14 mouse cellular contexts compared by ENCODE assay signal in the genomic region with DNA sequence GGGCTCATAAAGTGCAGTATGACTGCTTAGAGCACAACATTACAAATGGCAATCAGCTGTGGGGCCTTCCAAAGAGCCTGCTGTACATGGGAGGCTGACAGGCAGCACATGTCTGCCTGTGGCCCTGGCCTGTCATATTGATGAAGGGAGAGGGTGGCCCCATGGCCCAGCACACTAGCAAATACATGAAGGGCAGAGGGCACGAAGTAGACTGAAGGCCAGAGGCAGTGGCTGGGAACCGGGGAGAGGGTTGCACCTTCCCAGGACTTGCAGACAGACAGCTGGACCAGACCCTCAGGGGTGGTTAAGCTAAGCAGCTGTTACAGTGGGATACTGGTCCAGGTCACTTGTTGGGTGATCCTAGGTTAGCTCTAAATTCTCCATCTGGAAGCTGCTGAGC. TPM values are rescaled to one million over a fixed set of nuclear protein-coding genes. Genes with fewer than 3 reads are reported as not detected.
A peak's percentile ranks its signal among the peaks of the same experiment; 100 is the strongest.
DNase-seq lines count a peak whose midpoint lies in the region; ATAC-seq and TF ChIP-seq lines count a peak whose summit lies in the region.
"Had no signal": no experiment of that assay in that cellular context is flagged by ENCODE, and none has a peak within 500 bp of the region (broad histone marks: within the 10 kb centered on the region; RNA-seq: fewer than 3 reads in every experiment).

No protein-coding gene starts in this region.

- TF ChIP-seq CTCF in stomach, postnatal 0 days (IDR thresholded peaks at IDR 0.05; ENCODE audit: low read depth), result no peak

- no peak overlapping the region for H3K27ac ChIP-seq in forebrain, embryonic 14.5 days (ENCODE audit: low read depth, low read length)
- H3K27ac ChIP-seq in forebrain, embryonic 10.5 days, result no peak overlapping the region
- peak overlapping the region; percentile 34; the same call in 1 of the 2 replicates for H3K27ac ChIP-seq in intestine, embryonic 14.5 days (ENCODE audit: low read depth)
- no peak overlapping the region for H3K27ac ChIP-seq in intestine, embryonic 15.5 days
- H3K27ac ChIP-seq in stomach, postnatal 0 days (replicated peaks), result peak overlapping the region; percentile 58; the same call in 1 of the 2 replicates

- peaks cover 12% of the 10 kb centered on the region for H3K4me1 ChIP-seq in forebrain, embryonic 14.5 days (ENCODE audit: control insufficient read depth, insufficient read depth, low read length)
- H3K4me1 ChIP-seq in forebrain, embryonic 10.5 days, result peaks cover 38% of the 10 kb centered on the region
- peaks cover 31% of the 10 kb centered on the region for H3K4me1 ChIP-seq in intestine, embryonic 14.5 days (replicated peaks; ENCODE audit: control insufficient read depth, insufficient read depth, low read length)
- H3K4me1 ChIP-seq in intestine, embryonic 15.5 days (replicated peaks), result peaks cover 47% of the 10 kb centered on the region
- H3K4me1 ChIP-seq in stomach, postnatal 0 days (replicated peaks; ENCODE audit: control insufficient read depth, insufficient read depth), result peaks cover 15% of the 10 kb centered on the region

- no peak overlapping the region for H3K4me3 ChIP-seq in forebrain, embryonic 14.5 days (ENCODE audit: low read depth, low read length)
- H3K4me3 ChIP-seq in forebrain, embryonic 10.5 days, result no peak overlapping the region
- H3K4me3 ChIP-seq in intestine, embryonic 14.5 days (ENCODE audit: low read depth, low read length), result no peak overlapping the region
- H3K4me3 ChIP-seq in intestine, embryonic 15.5 days (replicated peaks), result no peak overlapping the region
- no peak overlapping the region for H3K4me3 ChIP-seq in stomach, postnatal 0 days (ENCODE audit: low read depth, low read length)
- H3K4me3 ChIP-seq: myocyte had no signal

- no peak for DNase-seq in forebrain, embryonic 14.5 days (ENCODE audit: low spot score)
- no peak for DNase-seq in forebrain, embryonic 10.5 days (ENCODE audit: extremely low spot score, low spot score)
- no peak for DNase-seq in intestine, embryonic 14.5 days (ENCODE audit: low spot score)
- DNase-seq in urinary bladder, adult 2 months (ENCODE audit: low spot score), result peak; percentile 20
- no peak for DNase-seq in urinary bladder, postnatal 14 days (ENCODE audit: low spot score)
- DNase-seq in stomach, postnatal 0 days (ENCODE audit: low spot score), result no peak
- DNase-seq: kidney, adult 9 months; layer of hippocampus, postnatal 36 days had no signal

- WGBS in forebrain, embryonic 14.5 days, result 64% methylated on average over 2 of the region's 2 CpGs
- 35% methylated on average over 2 of the region's 2 CpGs for WGBS in forebrain, embryonic 10.5 days
- WGBS in intestine, embryonic 14.5 days, result 52% methylated on average over 2 of the region's 2 CpGs
- 37% methylated on average over 2 of the region's 2 CpGs for WGBS in intestine, embryonic 15.5 days
- 38% methylated on average over 2 of the region's 2 CpGs for WGBS in stomach, postnatal 0 days

- no peak for TF ChIP-seq EP300 in stomach, postnatal 0 days (optimal IDR thresholded peaks at IDR 0.05)

- H3K4me2 ChIP-seq in forebrain, embryonic 14.5 days (ENCODE audit: low read length), result no peak overlapping the region
- no peak overlapping the region for H3K4me2 ChIP-seq in intestine, embryonic 14.5 days (ENCODE audit: low read length)
- H3K4me2 ChIP-seq in intestine, embryonic 15.5 days (replicated peaks), result no peak overlapping the region
- no peak overlapping the region for H3K4me2 ChIP-seq in stomach, postnatal 0 days (replicated peaks; ENCODE audit: low read depth)

- H3K9me3 ChIP-seq in forebrain, embryonic 14.5 days (replicated peaks; ENCODE audit: control insufficient read depth, low read length), result no peaks in the 10 kb centered on the region
- no peaks in the 10 kb centered on the region for H3K9me3 ChIP-seq in forebrain, embryonic 10.5 days
- no peaks in the 10 kb centered on the region for H3K9me3 ChIP-seq in intestine, embryonic 14.5 days (ENCODE audit: control insufficient read depth, low read length)
- H3K9me3 ChIP-seq in intestine, embryonic 15.5 days, result no peaks in the 10 kb centered on the region
- no peaks in the 10 kb centered on the region for H3K9me3 ChIP-seq in stomach, postnatal 0 days (ENCODE audit: control insufficient read depth, low read length)

- H3K27me3 ChIP-seq in forebrain, embryonic 14.5 days (replicated peaks; ENCODE audit: control insufficient read depth, insufficient read depth, low read length), result no peaks in the 10 kb centered on the region
- peaks cover 23% of the 10 kb centered on the region for H3K27me3 ChIP-seq in forebrain, embryonic 10.5 days (ENCODE audit: poor library complexity, severe bottlenecking)
- H3K27me3 ChIP-seq in intestine, embryonic 14.5 days (replicated peaks; ENCODE audit: control insufficient read depth, insufficient read depth, low read length), result no peaks in the 10 kb centered on the region
- no peaks in the 10 kb centered on the region for H3K27me3 ChIP-seq in intestine, embryonic 15.5 days (replicated peaks)
- no peaks in the 10 kb centered on the region for H3K27me3 ChIP-seq in stomach, postnatal 0 days (ENCODE audit: control insufficient read depth, insufficient read depth, low read length)

- H3K9ac ChIP-seq in forebrain, embryonic 14.5 days (ENCODE audit: low read length), result peak overlapping the region; percentile 2; the same call in 1 of the 2 replicates
- H3K9ac ChIP-seq in intestine, embryonic 14.5 days (ENCODE audit: low read length), result no peak overlapping the region
- H3K9ac ChIP-seq in intestine, embryonic 15.5 days, result no peak overlapping the region
- H3K9ac ChIP-seq in stomach, postnatal 0 days (ENCODE audit: low read length), result no peak overlapping the region

- peaks cover 28% of the 10 kb centered on the region for H3K36me3 ChIP-seq in forebrain, embryonic 14.5 days (ENCODE audit: control insufficient read depth, insufficient read depth, low read length)
- H3K36me3 ChIP-seq in forebrain, embryonic 10.5 days (replicated peaks), result peaks cover 21% of the 10 kb centered on the region
- peaks cover 18% of the 10 kb centered on the region for H3K36me3 ChIP-seq in intestine, embryonic 14.5 days (ENCODE audit: control insufficient read depth, insufficient read depth, low read length)
- no peaks in the 10 kb centered on the region for H3K36me3 ChIP-seq in intestine, embryonic 15.5 days
- no peaks in the 10 kb centered on the region for H3K36me3 ChIP-seq in stomach, postnatal 0 days (ENCODE audit: control insufficient read depth, insufficient read depth, low read length)

- ATAC-seq in forebrain, embryonic 14.5 days, result no peak
- ATAC-seq in intestine, embryonic 14.5 days (replicated peaks; ENCODE audit: low FRiP score, low TSS enrichment, low read depth), result no peak
- ATAC-seq in intestine, embryonic 15.5 days, result no peak
- no peak for ATAC-seq in stomach, postnatal 0 days (ENCODE audit: low FRiP score, low TSS enrichment)
- no peak for ATAC-seq in megakaryocyte progenitor cell, adult 5-6 weeks (replicated peaks; ENCODE audit: poor library complexity)

RNA-seq across cellular contexts. Expression of gene Lipe, which starts 7.5 kb away (rescaled TPM):
- polyA plus RNA-seq in forebrain, embryonic 14.5 days (2014; fragmentation: Nextera tagmentation; extraction: Ambion mirVana), result 5.3 and 8.3 TPM in 2 replicates
- 7.4 and 7.5 TPM in 2 replicates for polyA plus RNA-seq in forebrain, embryonic 10.5 days (2016; fragmentation: Nextera tagmentation; extraction: Ambion mirVana)
- 3.6 and 4.9 TPM in 2 replicates for polyA plus RNA-seq in intestine, embryonic 14.5 days (2014; fragmentation: Nextera tagmentation; extraction: Ambion mirVana)
- polyA plus RNA-seq in intestine, embryonic 15.5 days (2015; fragmentation: Nextera tagmentation; extraction: Ambion mirVana), result 7.0 and 8.8 TPM in 2 replicates
- polyA plus RNA-seq in urinary bladder, adult 2 months (2012; rRNA removed), result 24.8 and 25.1 TPM in 2 replicates
- polyA plus RNA-seq in stomach, postnatal 0 days (2015; fragmentation: Nextera tagmentation; extraction: Ambion mirVana), result 10.3 and 12.5 TPM in 2 replicates
- 8.3 and 9.8 TPM in 2 replicates for total RNA-seq in megakaryocyte progenitor cell, adult 5-6 weeks (2015)
- 7.2 and 7.4 TPM in 2 replicates for total RNA-seq in megakaryocyte progenitor cell, adult 5-6 weeks (2017)

RNA-seq across cellular contexts. Expression of gene Cnfn, which starts 21.5 kb away (rescaled TPM):
- polyA plus RNA-seq in forebrain, embryonic 14.5 days (2014; fragmentation: Nextera tagmentation; extraction: Ambion mirVana), result not detected in 2 replicates
- polyA plus RNA-seq in forebrain, embryonic 10.5 days (2016; fragmentation: Nextera tagmentation; extraction: Ambion mirVana), result not detected in 2 replicates
- not detected in 2 replicates for polyA plus RNA-seq in intestine, embryonic 14.5 days (2014; fragmentation: Nextera tagmentation; extraction: Ambion mirVana)
- polyA plus RNA-seq in intestine, embryonic 15.5 days (2015; fragmentation: Nextera tagmentation; extraction: Ambion mirVana), result 0.47 and 0.63 TPM in 2 replicates
- not detected in 2 replicates for polyA plus RNA-seq in urinary bladder, adult 2 months (2012; rRNA removed)
- polyA plus RNA-seq in stomach, postnatal 0 days (2015; fragmentation: Nextera tagmentation; extraction: Ambion mirVana), result 4,615 and 4,883 TPM in 2 replicates
- not detected in 2 replicates for total RNA-seq in megakaryocyte progenitor cell, adult 5-6 weeks (2015)
- not detected in 2 replicates for total RNA-seq in megakaryocyte progenitor cell, adult 5-6 weeks (2017)
- total RNA-seq: common myeloid progenitor, adult 5-6 weeks; layer of hippocampus, postnatal 36 days had no signal
- polyA plus RNA-seq: gonadal fat pad, adult 2 months; myocyte had no signal

RNA-seq across cellular contexts. Expression of gene Cxcl17, which starts 21.7 kb away (rescaled TPM):
- polyA plus RNA-seq in forebrain, embryonic 14.5 days (2014; fragmentation: Nextera tagmentation; extraction: Ambion mirVana), result not detected in 2 replicates
- 0.43 and 0.71 TPM in 2 replicates for polyA plus RNA-seq in forebrain, embryonic 10.5 days (2016; fragmentation: Nextera tagmentation; extraction: Ambion mirVana)
- polyA plus RNA-seq in intestine, embryonic 14.5 days (2014; fragmentation: Nextera tagmentation; extraction: Ambion mirVana), result 0.42 TPM in 1 of 2 replicates, not detected in the other
- 0.45 TPM in 1 of 2 replicates, not detected in the other for polyA plus RNA-seq in intestine, embryonic 15.5 days (2015; fragmentation: Nextera tagmentation; extraction: Ambion mirVana)
- polyA plus RNA-seq in urinary bladder, adult 2 months (2012; rRNA removed), result 0.08 and 0.16 TPM in 2 replicates
- polyA plus RNA-seq in stomach, postnatal 0 days (2015; fragmentation: Nextera tagmentation; extraction: Ambion mirVana), result 6.8 and 8.8 TPM in 2 replicates
- total RNA-seq in megakaryocyte progenitor cell, adult 5-6 weeks (2015), result not detected in 2 replicates
- total RNA-seq in megakaryocyte progenitor cell, adult 5-6 weeks (2017), result not detected in 2 replicates
- total RNA-seq: common myeloid progenitor, adult 5-6 weeks; layer of hippocampus, postnatal 36 days had no signal
- polyA plus RNA-seq: C2C12; gonadal fat pad, adult 2 months had no signal

Comparison
In these comparisons a context has a peak if more than half of its experiments do, and no peak if none do; other contexts are left out.
1. H3K27ac ChIP-seq: peak in intestine, embryonic 14.5 days (single experiment) and stomach, postnatal 0 days (single experiment); none in forebrain, embryonic 14.5 days (single experiment), forebrain, embryonic 10.5 days (single experiment) and intestine, embryonic 15.5 days (single experiment).
2. RNA of gene Cnfn, which starts 21.5 kb away (polyA plus RNA-seq): 4,615 to 4,883 TPM in stomach, postnatal 0 days; 0.47 to 0.63 TPM in intestine, embryonic 15.5 days, not detected in forebrain, embryonic 14.5 days, not detected in forebrain, embryonic 10.5 days, not detected in intestine, embryonic 14.5 days and not detected in urinary bladder, adult 2 months; every median in the first group is over 1,000 times any median in the second.